Mouse (Mus musculus) embryonic facial prominence, embryonic 13.5 days (tissue): ENCODE measurements around the gene Cd209c. TPM values are rescaled to one million over a fixed set of nuclear protein-coding genes. Genes with fewer than 3 reads are reported as not detected.
A peak's percentile ranks its signal among the peaks of the same experiment; 100 is the strongest.

ENCODE experiments used
- ATAC-seq: fragments of 200-750 bp; cut with Nextera tagmentation; 2 replicates; pipeline ENCODE4 v1.8.0; 2017; ENCODE audit warnings: low read depth; ENCODE audit not compliant: insufficient number of reproducible peaks, insufficient read depth, low FRiP score, low TSS enrichment
- H3K27ac ChIP-seq: fragments of 300-500 bp; sonication (generic); 2 replicates; pipeline ENCODE4 v1.5.1; 2015; ENCODE audit warnings: moderate library complexity, mild to moderate bottlenecking, inconsistent platforms
- H3K27me3 ChIP-seq: fragments of 300-500 bp; sonication (generic); 2 replicates; pipeline ENCODE4 v1.6.1; 2015; ENCODE audit warnings: mild to moderate bottlenecking, inconsistent platforms
- H3K36me3 ChIP-seq: fragments of 300-500 bp; sonication (generic); 2 replicates; pipeline ENCODE4 v1.6.1; 2015; ENCODE audit warnings: mild to moderate bottlenecking, inconsistent platforms
- H3K4me1 ChIP-seq: fragments of 300-500 bp; sonication (generic); 2 replicates; pipeline ENCODE4 v1.6.1; 2015; ENCODE audit warnings: inconsistent platforms
- H3K4me2 ChIP-seq: fragments of 300-500 bp; sonication (generic); 2 replicates; pipeline ENCODE4 v1.6.1; 2015; ENCODE audit warnings: moderate library complexity, mild to moderate bottlenecking, inconsistent platforms
- H3K4me3 ChIP-seq: fragments of 300-500 bp; sonication (generic); 2 replicates; pipeline ENCODE4 v1.5.1; 2015; ENCODE audit warnings: mild to moderate bottlenecking, inconsistent platforms
- H3K9ac ChIP-seq: fragments of 300-500 bp; sonication (generic); 2 replicates; pipeline ENCODE4 v1.6.1; 2015; ENCODE audit warnings: mild to moderate bottlenecking, inconsistent platforms
- H3K9me3 ChIP-seq: fragments of 300-500 bp; sonication (generic); 2 replicates; pipeline ENCODE4 v1.6.1; 2016; ENCODE audit warnings: inconsistent platforms
- WGBS: fragments of 180-500 bp; shearing (Covaris S2); methylation state at CpG from one replicate; pipeline ENCODE4 v1.1.7; 2015; ENCODE audit warnings: mixed read lengths; 5-methylcytosine and 5-hydroxymethylcytosine counted together
- polyA plus RNA-seq: library from polyadenylated mRNA; unstranded; fragments of >200 nt; fragmentation: Nextera tagmentation; extraction: Ambion mirVana; gene quantifications from 2 replicates; pipeline ENCODE4 v1.2.1, GENCODE M21; 2015

Gene Cd209c
- 0.33 and 0.52 TPM in 2 replicates for polyA plus RNA-seq

GRCm38 (mm10) chr8:3954646-3955045 lies at the start of gene Cd209c:
Gene Cd209c, minus strand, starts transcription at chr8:3954746.
- Histone ChIP-seq H3K9me3 (no peaks in the 10 kb centered on the region), H3K9ac (no peak within 1 kb of the TSS), H3K4me1 (no peaks in the 10 kb centered on the region), H3K27me3 (no peaks in the 10 kb centered on the region), H3K27ac (no peak within 1 kb of the TSS), H3K4me3 (no peak within 1 kb of the TSS), H3K4me2 (no peak within 1 kb of the TSS), H3K36me3 (no peaks in the 10 kb centered on the region)
- no peak for ATAC-seq
- 83% methylated on average over 1 of the region's 1 CpGs for WGBS

- Histone ChIP-seq H3K4me1 (no peaks in the 10 kb centered on the region), H3K9me3 (0 out of 2 replicates have a peak, but pooled peaks cover 4% of the 10 kb centered on the region), H3K4me2 (peak overlapping the region; percentile 41), H3K27ac (no peak overlapping the region), H3K9ac (no peak overlapping the region), H3K4me3 (peak overlapping the region; percentile 17), H3K36me3 (no peaks in the 10 kb centered on the region), H3K27me3 (peaks cover 9% of the 10 kb centered on the region)
- 35% methylated on average over 42 of the region's 42 CpGs for WGBS
- no peak for ATAC-seq
Observed at GRCm38 (mm10) chr8:3994219-3994618, 39.7 kb upstream of the Cd209c start.

GRCm38 (mm10) chr8:3956037-3956436 lies 1.5 kb upstream of the Cd209c start:
- H3K9me3 ChIP-seq = peaks cover 1% of the 10 kb centered on the region; the same call in 1 of the 2 replicates

GRCm38 (mm10) chr8:3940023-3940422 lies 14.5 kb downstream of the Cd209c start:
- no peak overlapping the region for H3K9ac ChIP-seq
- H3K4me2 ChIP-seq = no peak overlapping the region
- ATAC-seq = no peak
- no peak overlapping the region for H3K27ac ChIP-seq
- H3K9me3 ChIP-seq = peaks cover 13% of the 10 kb centered on the region
- no peaks in the 10 kb centered on the region for H3K36me3 ChIP-seq
- H3K4me1 ChIP-seq = no peaks in the 10 kb centered on the region
- H3K4me3 ChIP-seq = no peak overlapping the region
- H3K27me3 ChIP-seq = no peaks in the 10 kb centered on the region
- 89% methylated on average over 3 of the region's 3 CpGs for WGBS

More at GRCm38 (mm10) chr8:3956037-3956436, 1.5 kb upstream of the Cd209c start:
- Histone ChIP-seq H3K4me1 (no peaks in the 10 kb centered on the region), H3K27ac (no peak overlapping the region), H3K4me3 (no peak overlapping the region), H3K36me3 (no peaks in the 10 kb centered on the region), H3K27me3 (no peaks in the 10 kb centered on the region), H3K4me2 (no peak overlapping the region), H3K9ac (no peak overlapping the region)
- WGBS = 83% methylated on average over 1 of the region's 1 CpGs
- ATAC-seq = no peak

DNA sequence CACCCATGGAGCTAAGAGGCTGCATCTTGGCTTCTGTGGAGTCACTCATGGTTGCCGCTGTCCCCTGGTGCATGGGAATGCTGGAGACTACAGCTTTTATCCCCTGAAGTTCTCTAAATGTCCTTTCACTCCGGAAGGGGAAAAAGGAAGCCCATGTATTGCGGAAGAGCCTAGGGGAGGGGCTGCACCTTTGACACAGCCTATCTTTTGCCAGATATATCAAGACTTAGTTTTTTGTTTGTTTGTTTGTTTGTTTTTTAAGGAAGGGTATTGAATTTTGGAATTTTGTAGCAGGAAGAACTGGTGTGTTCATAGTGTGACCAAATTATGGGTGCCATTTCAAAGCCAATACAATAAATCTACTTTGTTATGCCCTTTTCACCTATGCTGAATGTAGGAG lies 27.8 kb downstream of the Cd209c start, which contains the start of gene Cd209b:
Gene Cd209b, minus strand, starts transcription at position 101 of the 400 bp plus-strand sequence.
- Histone ChIP-seq H3K27ac (no peak within 1 kb of the TSS), H3K4me1 (no peaks in the 10 kb centered on the region), H3K36me3 (no peaks in the 10 kb centered on the region), H3K9me3 (peaks cover 5% of the 10 kb centered on the region; the same call in 1 of the 2 replicates), H3K4me2 (no peak within 1 kb of the TSS), H3K9ac (no peak within 1 kb of the TSS), H3K4me3 (no peak within 1 kb of the TSS), H3K27me3 (no peaks in the 10 kb centered on the region)
- 90% methylated on average over 3 of the region's 3 CpGs for WGBS
- no peak for ATAC-seq

Other genes starting within 250 kb of the Cd209c start
- 0.17 and 0.21 TPM in 2 replicates for gene Clec4g, start 234.1 kb downstream of the Cd209c start, polyA plus RNA-seq
- 0.22 TPM in 1 of 2 replicates, not detected in the other for gene Cd209a, start 205.8 kb downstream of the Cd209c start, polyA plus RNA-seq
- gene Cd209e, start 100.4 kb downstream of the Cd209c start, polyA plus RNA-seq = not detected in 2 replicates
- gene Cd209d, start 76.2 kb downstream of the Cd209c start, polyA plus RNA-seq = not detected in 2 replicates
- not detected in 2 replicates for gene Cd209b, start 27.9 kb downstream of the Cd209c start, polyA plus RNA-seq
- not detected in 2 replicates for gene Cd209f, start 151.1 kb upstream of the Cd209c start, polyA plus RNA-seq
- gene Cd209g, start 179.4 kb upstream of the Cd209c start, polyA plus RNA-seq = not detected in 2 replicates
- 34.6 and 36.3 TPM in 2 replicates for gene Evi5l, start 211.8 kb upstream of the Cd209c start, polyA plus RNA-seq